Mouse (Mus musculus): Measurements from ENCODE around the gene Aldoart2. TPM values are rescaled to one million over a fixed set of nuclear protein-coding genes. Genes with fewer than 3 reads are reported as not detected.

Aldoart2 gene
- polyA plus RNA-seq (2012; rRNA removed) = not detected in 2 replicates

GRCm38 (mm10) chr12:55565206-55565605 is at the start of gene Aldoart2:
TSS of gene Aldoart2 (plus strand) at chr12:55565239.
- WGBS = 96% methylated on average over 19 of the region's 19 CpGs
- no peaks in the 10 kb centered on the region for H3K36me3 ChIP-seq (ENCODE audit: control insufficient read depth, insufficient read depth, low read length)
- H3K4me3 ChIP-seq (ENCODE audit: extremely low read depth, insufficient read depth, insufficient read length) = no peak within 1 kb of the TSS
- H3K4me1 ChIP-seq (ENCODE audit: control insufficient read depth, insufficient read depth, insufficient read length) = no peaks in the 10 kb centered on the region; the same call in 1 of the 2 replicates
- DNase-seq (ENCODE audit: low read depth in 1 of 2, low spot score in 2 of 2) = no peak
- H3K27ac ChIP-seq (ENCODE audit: insufficient read depth, low read length) = no peak within 1 kb of the TSS
- H3K27me3 ChIP-seq (ENCODE audit: control insufficient read depth, insufficient read depth, low read length) = no peaks in the 10 kb centered on the region
- TF ChIP-seq POLR2A (IDR thresholded peaks at IDR 0.05; ENCODE audit: low read depth, low read length) (no peak), CTCF (IDR thresholded peaks at IDR 0.05; ENCODE audit: extremely low read depth, insufficient read depth, insufficient read length, insufficient replicate concordance) (no peak)

GRCm38 (mm10) chr12:55518061-55518738 is 46.8 kb upstream of the Aldoart2 start:
- Histone ChIP-seq H3K4me3 (ENCODE audit: extremely low read depth, insufficient read depth, insufficient read length) (no peak overlapping the region), H3K4me1 (ENCODE audit: control insufficient read depth, insufficient read depth, insufficient read length) (no peaks in the 10 kb centered on the region), H3K36me3 (ENCODE audit: control insufficient read depth, insufficient read depth, low read length) (no peaks in the 10 kb centered on the region), H3K27ac (ENCODE audit: insufficient read depth, low read length) (no peak overlapping the region), H3K27me3 (ENCODE audit: control insufficient read depth, insufficient read depth, low read length) (no peaks in the 10 kb centered on the region)
- peak; percentile 46; the same call in 1 of the 2 replicates for TF ChIP-seq CTCF (IDR thresholded peaks at IDR 0.05; ENCODE audit: extremely low read depth, insufficient read depth, insufficient read length, insufficient replicate concordance)
- TF ChIP-seq POLR2A (IDR thresholded peaks at IDR 0.05; ENCODE audit: low read depth, low read length) = no peak
- WGBS = 61% methylated on average over 15 of the region's 15 CpGs
- peak in 1 of 2 experiments; percentile 7 for DNase-seq (ENCODE audit: low read depth in 1 of 2, low spot score in 2 of 2)

- no peaks in the 10 kb centered on the region for H3K4me1 ChIP-seq (ENCODE audit: control insufficient read depth, insufficient read depth, insufficient read length)
- DNase-seq (ENCODE audit: low read depth in 1 of 2, low spot score in 2 of 2) = no peak
- no peaks in the 10 kb centered on the region for H3K36me3 ChIP-seq (ENCODE audit: control insufficient read depth, insufficient read depth, low read length)
- H3K4me3 ChIP-seq (ENCODE audit: extremely low read depth, insufficient read depth, insufficient read length) = no peak overlapping the region
- H3K27me3 ChIP-seq (ENCODE audit: control insufficient read depth, insufficient read depth, low read length) = no peaks in the 10 kb centered on the region
- 72% methylated on average over 15 of the region's 15 CpGs for WGBS
- TF ChIP-seq CTCF (IDR thresholded peaks at IDR 0.05; ENCODE audit: extremely low read depth, insufficient read depth, insufficient read length, insufficient replicate concordance) = no peak
- no peak for TF ChIP-seq POLR2A (IDR thresholded peaks at IDR 0.05; ENCODE audit: low read depth, low read length)
- H3K27ac ChIP-seq (ENCODE audit: insufficient read depth, low read length) = no peak overlapping the region
These were observed 37.9 kb upstream of the Aldoart2 start for GRCm38 (mm10) chr12:55526983-55527752.

GRCm38 (mm10) chr12:55536537-55537135 is 28.4 kb upstream of the Aldoart2 start:
- H3K36me3 ChIP-seq (ENCODE audit: control insufficient read depth, insufficient read depth, low read length) = no peaks in the 10 kb centered on the region
- TF ChIP-seq POLR2A (IDR thresholded peaks at IDR 0.05; ENCODE audit: low read depth, low read length) = no peak
- TF ChIP-seq CTCF (IDR thresholded peaks at IDR 0.05; ENCODE audit: extremely low read depth, insufficient read depth, insufficient read length, insufficient replicate concordance) = no peak
- no peak overlapping the region for H3K27ac ChIP-seq (ENCODE audit: insufficient read depth, low read length)
- peaks cover 1% of the 10 kb centered on the region; the same call in 1 of the 2 replicates for H3K27me3 ChIP-seq (ENCODE audit: control insufficient read depth, insufficient read depth, low read length)
- no peak for DNase-seq (ENCODE audit: low read depth in 1 of 2, low spot score in 2 of 2)
- 16% methylated on average over 14 of the region's 14 CpGs for WGBS
- no peak overlapping the region for H3K4me3 ChIP-seq (ENCODE audit: extremely low read depth, insufficient read depth, insufficient read length)
- H3K4me1 ChIP-seq (ENCODE audit: control insufficient read depth, insufficient read depth, insufficient read length) = no peaks in the 10 kb centered on the region

GRCm38 (mm10) chr12:55537742-55538141 is 27.3 kb upstream of the Aldoart2 start:
- H3K27ac ChIP-seq (ENCODE audit: insufficient read depth, low read length) = no peak overlapping the region
- 84% methylated on average over 7 of the region's 7 CpGs for WGBS
- no peaks in the 10 kb centered on the region for H3K36me3 ChIP-seq (ENCODE audit: control insufficient read depth, insufficient read depth, low read length)
- no peak overlapping the region for H3K4me3 ChIP-seq (ENCODE audit: extremely low read depth, insufficient read depth, insufficient read length)
- DNase-seq (ENCODE audit: low read depth in 1 of 2, low spot score in 2 of 2) = no peak
- peaks cover 1% of the 10 kb centered on the region; the same call in 1 of the 2 replicates for H3K27me3 ChIP-seq (ENCODE audit: control insufficient read depth, insufficient read depth, low read length)
- TF ChIP-seq POLR2A (IDR thresholded peaks at IDR 0.05; ENCODE audit: low read depth, low read length) = no peak
- TF ChIP-seq CTCF (IDR thresholded peaks at IDR 0.05; ENCODE audit: extremely low read depth, insufficient read depth, insufficient read length, insufficient replicate concordance) = no peak
- no peaks in the 10 kb centered on the region for H3K4me1 ChIP-seq (ENCODE audit: control insufficient read depth, insufficient read depth, insufficient read length)

GRCm38 (mm10) chr12:55538328-55538971 is 26.6 kb upstream of the Aldoart2 start:
- H3K4me1 ChIP-seq (ENCODE audit: control insufficient read depth, insufficient read depth, insufficient read length) = no peaks in the 10 kb centered on the region
- 89% methylated on average over 1 of the region's 1 CpGs for WGBS
- H3K36me3 ChIP-seq (ENCODE audit: control insufficient read depth, insufficient read depth, low read length) = no peaks in the 10 kb centered on the region
- TF ChIP-seq CTCF (IDR thresholded peaks at IDR 0.05; ENCODE audit: extremely low read depth, insufficient read depth, insufficient read length, insufficient replicate concordance) (no peak), POLR2A (IDR thresholded peaks at IDR 0.05; ENCODE audit: low read depth, low read length) (no peak)
- H3K27me3 ChIP-seq (ENCODE audit: control insufficient read depth, insufficient read depth, low read length) = peaks cover 1% of the 10 kb centered on the region; the same call in 1 of the 2 replicates
- DNase-seq (ENCODE audit: low read depth in 1 of 2, low spot score in 2 of 2) = no peak
- no peak overlapping the region for H3K4me3 ChIP-seq (ENCODE audit: extremely low read depth, insufficient read depth, insufficient read length)
- no peak overlapping the region for H3K27ac ChIP-seq (ENCODE audit: insufficient read depth, low read length)

Measured in spleen, adult 2 months (tissue).